Mouse (Mus musculus): Measurements from ENCODE around the gene Qrich2.
"Not testable (repeated sequence)": the region's sequence is repeated elsewhere in the genome, so short reads cannot be mapped to it uniquely, and the experiment has no call there.

Gene Qrich2

GRCm38 (mm10) chr11:116411582-116411981, 54.5 kb downstream of the Qrich2 start:
- DNase-seq (ENCODE audit: low spot score): no peak

- not testable (repeated sequence) for DNase-seq (ENCODE audit: low spot score)
These were observed 55.6 kb downstream of the Qrich2 start for GRCm38 (mm10) chr11:116410415-116410814.

- no peak for DNase-seq (ENCODE audit: low spot score)
These were observed 57.0 kb downstream of the Qrich2 start for GRCm38 (mm10) chr11:116409008-116409407.

- no peak for DNase-seq (ENCODE audit: low spot score)
These were observed 59.8 kb downstream of the Qrich2 start for GRCm38 (mm10) chr11:116406231-116406728.

- DNase-seq (ENCODE audit: low spot score): no peak
These were observed 60.4 kb downstream of the Qrich2 start for GRCm38 (mm10) chr11:116405601-116406000.

- DNase-seq (ENCODE audit: low spot score): peak; percentile 19
These were observed 65.5 kb downstream of the Qrich2 start for GRCm38 (mm10) chr11:116400560-116400959.

GRCm38 (mm10) chr11:116398348-116398677, 67.7 kb downstream of the Qrich2 start:
- no peak for DNase-seq (ENCODE audit: low spot score)

- no peak for DNase-seq (ENCODE audit: low spot score)
These were observed 68.3 kb downstream of the Qrich2 start for GRCm38 (mm10) chr11:116397517-116398347.

- DNase-seq (ENCODE audit: low spot score): no peak
These were observed 69.1 kb downstream of the Qrich2 start for GRCm38 (mm10) chr11:116396934-116397330.

GRCm38 (mm10) chr11:116396276-116396933, 69.6 kb downstream of the Qrich2 start:
- DNase-seq (ENCODE audit: low spot score): no peak

- no peak for DNase-seq (ENCODE audit: low spot score)
These were observed 71.3 kb downstream of the Qrich2 start for GRCm38 (mm10) chr11:116394769-116395168.
